Mouse (Mus musculus) 3134 (cell line): Measurements from ENCODE around the gene Ppm1a.
A peak's percentile ranks its signal among the peaks of the same experiment; 100 is the strongest.

ENCODE experiments used
- DNase-seq: peaks from one replicate; pipeline ENCODE4 v3.0.0-alpha.2; 2011; ENCODE audit warnings: low spot score; ENCODE audit not compliant: insufficient read length; ENCODE audit errors: extremely low read depth

Ppm1a gene

GRCm38 (mm10) chr12:72820940-72821431 lies 63.7 kb downstream of the Ppm1a start:
- no peak for DNase-seq

- no peak for DNase-seq
These were observed 64.3 kb downstream of the Ppm1a start for GRCm38 (mm10) chr12:72821589-72821988.

GRCm38 (mm10) chr12:72825656-72826055 lies 68.4 kb downstream of the Ppm1a start:
- DNase-seq = no peak

- no peak for DNase-seq
These were observed 71.7 kb downstream of the Ppm1a start for GRCm38 (mm10) chr12:72828846-72829556.

- no peak for DNase-seq
These were observed 72.5 kb downstream of the Ppm1a start for GRCm38 (mm10) chr12:72829777-72830176.

GRCm38 (mm10) chr12:72830317-72830716 lies 73.1 kb downstream of the Ppm1a start:
- DNase-seq = no peak

GRCm38 (mm10) chr12:72831711-72832432 lies 74.6 kb downstream of the Ppm1a start:
- no peak for DNase-seq

GRCm38 (mm10) chr12:72834773-72835517 lies 77.7 kb downstream of the Ppm1a start:
- no peak for DNase-seq

GRCm38 (mm10) chr12:72835518-72836015 lies 78.3 kb downstream of the Ppm1a start:
- DNase-seq = no peak

GRCm38 (mm10) chr12:72837302-72837701 lies 80.0 kb downstream of the Ppm1a start:
- DNase-seq = no peak

GRCm38 (mm10) chr12:72841500-72841899 lies 84.2 kb downstream of the Ppm1a start:
- DNase-seq = no peak

GRCm38 (mm10) chr12:72843135-72843534 lies 85.9 kb downstream of the Ppm1a start:
- DNase-seq = no peak

GRCm38 (mm10) chr12:72843555-72843954 lies 86.3 kb downstream of the Ppm1a start:
- no peak for DNase-seq

GRCm38 (mm10) chr12:72843973-72844620 lies 86.8 kb downstream of the Ppm1a start:
- peak; percentile 76 for DNase-seq

GRCm38 (mm10) chr12:72845946-72846345 lies 88.7 kb downstream of the Ppm1a start:
- no peak for DNase-seq

- peak; percentile 16 for DNase-seq
These were observed 90.5 kb downstream of the Ppm1a start for GRCm38 (mm10) chr12:72847725-72848124.
